Mouse (Mus musculus): ENCODE data around the gene 2210408I21Rik. TPM values are rescaled to one million over a fixed set of nuclear protein-coding genes. Genes with fewer than 3 reads are reported as not detected.

Gene 2210408I21Rik
- polyA plus RNA-seq, 1 experiment from 2014 or later = 2.8 TPM

- Histone ChIP-seq H3K4me2 (replicated peaks; ENCODE audit: low read depth) (no peak overlapping the region), H3K4me1 (replicated peaks; ENCODE audit: control insufficient read depth, insufficient read depth, low read length) (0 out of 2 replicates have a peak, but pooled peaks cover 3% of the 10 kb centered on the region), H3K27ac (ENCODE audit: low read depth, low read length) (no peak overlapping the region), H3K9ac (ENCODE audit: low read depth, low read length) (no peak overlapping the region), H3K4me3 (ENCODE audit: low read depth, low read length) (no peak overlapping the region), H3K36me3 (ENCODE audit: control insufficient read depth, insufficient read depth) (no peaks in the 10 kb centered on the region), H3K27me3 (replicated peaks; ENCODE audit: control insufficient read depth, insufficient read depth, low read length) (no peaks in the 10 kb centered on the region), H3K9me3 (ENCODE audit: control insufficient read depth) (no peaks in the 10 kb centered on the region)
- no peak for TF ChIP-seq CTCF (IDR thresholded peaks at IDR 0.05; ENCODE audit: low read depth)
- WGBS = 73% methylated on average over 2 of the region's 2 CpGs
- no peak for ATAC-seq
Observed at GRCm38 (mm10) chr13:77131132-77131531, 4.2 kb upstream of the 2210408I21Rik start.

GRCm38 (mm10) chr13:77135621-77135981 lies 261 bp downstream of the 2210408I21Rik start:
- Histone ChIP-seq H3K27me3 (replicated peaks; ENCODE audit: control insufficient read depth, insufficient read depth, low read length) (no peaks in the 10 kb centered on the region), H3K9ac (ENCODE audit: low read depth, low read length) (peak overlapping the region; percentile 92), H3K9me3 (ENCODE audit: control insufficient read depth) (no peaks in the 10 kb centered on the region), H3K4me3 (ENCODE audit: low read depth, low read length) (peak overlapping the region; percentile 99), H3K36me3 (ENCODE audit: control insufficient read depth, insufficient read depth) (no peaks in the 10 kb centered on the region), H3K4me1 (replicated peaks; ENCODE audit: control insufficient read depth, insufficient read depth, low read length) (0 out of 2 replicates have a peak, but pooled peaks cover 3% of the 10 kb centered on the region), H3K27ac (ENCODE audit: low read depth, low read length) (peak overlapping the region; percentile 88; the same call in 1 of the 2 replicates), H3K4me2 (replicated peaks; ENCODE audit: low read depth) (peak overlapping the region; percentile 71)
- ATAC-seq = 0 out of 2 replicates have a peak, but pooled peaks have one; percentile 7
- WGBS = under 1% methylated on average over 11 of the region's 11 CpGs
- no peak for TF ChIP-seq CTCF (IDR thresholded peaks at IDR 0.05; ENCODE audit: low read depth)

- no peak overlapping the region for H3K4me3 ChIP-seq (ENCODE audit: low read depth, low read length)
- 92% methylated on average over 2 of the region's 2 CpGs for WGBS
- no peaks in the 10 kb centered on the region for H3K4me1 ChIP-seq (replicated peaks; ENCODE audit: control insufficient read depth, insufficient read depth, low read length)
- no peaks in the 10 kb centered on the region for H3K9me3 ChIP-seq (ENCODE audit: control insufficient read depth)
- TF ChIP-seq CTCF (IDR thresholded peaks at IDR 0.05; ENCODE audit: low read depth) = no peak
- no peak for ATAC-seq
- no peaks in the 10 kb centered on the region for H3K36me3 ChIP-seq (ENCODE audit: control insufficient read depth, insufficient read depth)
- H3K27me3 ChIP-seq (replicated peaks; ENCODE audit: control insufficient read depth, insufficient read depth, low read length) = no peaks in the 10 kb centered on the region
- no peak overlapping the region for H3K9ac ChIP-seq (ENCODE audit: low read depth, low read length)
- H3K4me2 ChIP-seq (replicated peaks; ENCODE audit: low read depth) = no peak overlapping the region
- H3K27ac ChIP-seq (ENCODE audit: low read depth, low read length) = no peak overlapping the region
Observed at GRCm38 (mm10) chr13:77140890-77141289, 5.5 kb downstream of the 2210408I21Rik start.

- TF ChIP-seq CTCF (IDR thresholded peaks at IDR 0.05; ENCODE audit: low read depth) = no peak
- H3K36me3 ChIP-seq (ENCODE audit: control insufficient read depth, insufficient read depth) = no peaks in the 10 kb centered on the region
- ATAC-seq = no peak
- no peaks in the 10 kb centered on the region for H3K9me3 ChIP-seq (ENCODE audit: control insufficient read depth)
- H3K4me1 ChIP-seq (replicated peaks; ENCODE audit: control insufficient read depth, insufficient read depth, low read length) = no peaks in the 10 kb centered on the region
- H3K4me2 ChIP-seq (replicated peaks; ENCODE audit: low read depth) = no peak overlapping the region
- no peak overlapping the region for H3K9ac ChIP-seq (ENCODE audit: low read depth, low read length)
- no peaks in the 10 kb centered on the region for H3K27me3 ChIP-seq (replicated peaks; ENCODE audit: control insufficient read depth, insufficient read depth, low read length)
- H3K27ac ChIP-seq (ENCODE audit: low read depth, low read length) = no peak overlapping the region
- no peak overlapping the region for H3K4me3 ChIP-seq (ENCODE audit: low read depth, low read length)
Observed at GRCm38 (mm10) chr13:77177931-77178330, 42.6 kb downstream of the 2210408I21Rik start.

- Histone ChIP-seq H3K4me2 (replicated peaks; ENCODE audit: low read depth) (no peak overlapping the region), H3K27ac (ENCODE audit: low read depth, low read length) (no peak overlapping the region), H3K4me3 (ENCODE audit: low read depth, low read length) (no peak overlapping the region), H3K4me1 (replicated peaks; ENCODE audit: control insufficient read depth, insufficient read depth, low read length) (no peaks in the 10 kb centered on the region), H3K9ac (ENCODE audit: low read depth, low read length) (no peak overlapping the region), H3K27me3 (replicated peaks; ENCODE audit: control insufficient read depth, insufficient read depth, low read length) (no peaks in the 10 kb centered on the region), H3K36me3 (ENCODE audit: control insufficient read depth, insufficient read depth) (no peaks in the 10 kb centered on the region), H3K9me3 (ENCODE audit: control insufficient read depth) (no peaks in the 10 kb centered on the region)
- TF ChIP-seq CTCF (IDR thresholded peaks at IDR 0.05; ENCODE audit: low read depth) = no peak
- no peak for ATAC-seq
- WGBS = 87% methylated on average over 8 of the region's 8 CpGs
Observed at GRCm38 (mm10) chr13:77190606-77191005, 55.3 kb downstream of the 2210408I21Rik start.

- H3K27me3 ChIP-seq (replicated peaks; ENCODE audit: control insufficient read depth, insufficient read depth, low read length) = no peaks in the 10 kb centered on the region
- H3K4me3 ChIP-seq (ENCODE audit: low read depth, low read length) = no peak overlapping the region
- H3K9ac ChIP-seq (ENCODE audit: low read depth, low read length) = no peak overlapping the region
- no peak for TF ChIP-seq CTCF (IDR thresholded peaks at IDR 0.05; ENCODE audit: low read depth)
- ATAC-seq = no peak
- 88% methylated on average over 2 of the region's 2 CpGs for WGBS
- no peaks in the 10 kb centered on the region for H3K4me1 ChIP-seq (replicated peaks; ENCODE audit: control insufficient read depth, insufficient read depth, low read length)
- H3K36me3 ChIP-seq (ENCODE audit: control insufficient read depth, insufficient read depth) = no peaks in the 10 kb centered on the region
- H3K9me3 ChIP-seq (ENCODE audit: control insufficient read depth) = no peaks in the 10 kb centered on the region
- H3K4me2 ChIP-seq (replicated peaks; ENCODE audit: low read depth) = no peak overlapping the region
- H3K27ac ChIP-seq (ENCODE audit: low read depth, low read length) = no peak overlapping the region
Observed at GRCm38 (mm10) chr13:77192201-77192600, 56.9 kb downstream of the 2210408I21Rik start.
